Mouse (Mus musculus) kidney, adult 2 months (tissue): Measurements from ENCODE around the gene Xlr.

Source experiments
- CTCF ChIP-seq: fragments of 200-500 bp; conservative IDR thresholded peaks from 2 replicates; pipeline ENCODE4 v1.5.1; 2011; ENCODE audit warnings: low read depth, mild to moderate bottlenecking, control low read depth, low read length, moderate library complexity, mixed read lengths; ENCODE audit not compliant: insufficient read depth, insufficient read length
- POLR2A ChIP-seq: fragments of 200-500 bp; IDR thresholded peaks from one replicate; pipeline ENCODE4 v1.6.1; 2011; ENCODE audit warnings: low read depth, low read length, control low read depth

DNA sequence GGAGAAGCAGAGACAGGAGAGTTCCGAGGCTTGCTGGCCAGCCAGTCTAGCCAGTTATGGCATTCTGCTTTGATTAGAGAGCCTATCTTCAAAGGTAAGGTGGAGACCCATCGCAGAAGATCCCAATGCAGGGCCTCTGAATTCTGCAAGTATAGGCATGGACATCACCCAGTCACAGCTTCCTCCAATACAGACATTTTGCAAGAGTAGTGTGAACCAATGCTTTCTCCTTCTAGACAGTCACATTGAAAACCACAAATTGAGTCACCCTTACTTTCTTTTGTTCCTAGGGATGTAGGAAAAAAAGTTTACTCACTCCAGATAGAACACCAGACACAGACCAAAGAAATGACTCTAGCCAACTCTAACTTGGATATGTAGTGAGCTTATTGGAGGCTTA, 68.5 kb downstream of the Xlr start:
- TF ChIP-seq POLR2A (no peak), CTCF (no peak)
